Mouse (Mus musculus) small intestine, adult 2 months (tissue): ENCODE measurements around the gene Adamts4. TPM values are rescaled to one million over a fixed set of nuclear protein-coding genes. Genes with fewer than 3 reads are reported as not detected.

ENCODE experiments used
- H3K27ac ChIP-seq: fragments of 200-500 bp; 2 replicates; pipeline ENCODE4 v1.5.1; 2012; ENCODE audit warnings: low read depth, low read length, control low read depth, inconsistent platforms; ENCODE audit not compliant: insufficient read depth
- H3K27me3 ChIP-seq: fragments of 200-500 bp; 2 replicates; pipeline ENCODE4 v1.6.1; 2012; ENCODE audit warnings: mild to moderate bottlenecking, moderate library complexity, low read length, inconsistent platforms; ENCODE audit not compliant: control insufficient read depth, insufficient read depth
- H3K36me3 ChIP-seq: fragments of 200-500 bp; 2 replicates; pipeline ENCODE4 v1.6.1; 2012; ENCODE audit warnings: mild to moderate bottlenecking, low read length, control low read depth, inconsistent platforms; ENCODE audit not compliant: control insufficient read depth, insufficient read depth
- H3K4me1 ChIP-seq: fragments of 200-500 bp; 2 replicates; pipeline ENCODE4 v1.6.1; 2012; ENCODE audit warnings: low read length, inconsistent platforms, mixed read lengths; ENCODE audit not compliant: control insufficient read depth, insufficient read depth, insufficient read length
- H3K4me3 ChIP-seq: fragments of 200-500 bp; 2 replicates; pipeline ENCODE4 v1.5.1; 2012; ENCODE audit warnings: low read depth, mild to moderate bottlenecking, control low read depth, inconsistent platforms, low read length, moderate library complexity
- CTCF ChIP-seq: fragments of 200-500 bp; IDR thresholded peaks from 2 replicates; pipeline ENCODE4 v1.5.1; 2012; ENCODE audit warnings: low read depth, mild to moderate bottlenecking, control low read depth, inconsistent platforms, low read length, moderate library complexity, mixed read lengths; ENCODE audit not compliant: insufficient replicate concordance, insufficient read length; ENCODE audit errors: extremely low read depth
- POLR2A ChIP-seq: fragments of 200-500 bp; IDR thresholded peaks from 2 replicates; pipeline ENCODE4 v1.6.1; 2012; ENCODE audit warnings: low read depth, mild to moderate bottlenecking, control low read depth, inconsistent platforms, low read length, moderate library complexity
- WGBS: fragments of 180-500 bp; shearing (Covaris S2); methylation state at CpG from one replicate; pipeline ENCODE4 v1.1.7; 2018; 5-methylcytosine and 5-hydroxymethylcytosine counted together
- polyA plus RNA-seq: library from polyadenylated mRNA; depleted of rRNA; stranded (reverse); fragments of >200 nt; gene quantifications from 2 replicates; pipeline ENCODE4 v1.2.3, GENCODE M21; 2012

Adamts4 gene
- polyA plus RNA-seq, 1 experiment, result 2.6 TPM

GRCm38 (mm10) chr1:171248386-171249226 is 1.6 kb upstream of the Adamts4 start:
- Histone ChIP-seq H3K27me3 (no peaks in the 10 kb centered on the region), H3K4me3 (no peak overlapping the region), H3K27ac (peak overlapping the region; percentile 14), H3K4me1 (peaks cover 17% of the 10 kb centered on the region), H3K36me3 (peaks cover 11% of the 10 kb centered on the region)
- TF ChIP-seq POLR2A (no peak), CTCF (no peak)
- 66% methylated on average over 3 of the region's 3 CpGs for WGBS

- no peak for TF ChIP-seq CTCF
- TF ChIP-seq POLR2A, result no peak
- 46% methylated on average over 26 of the region's 26 CpGs for WGBS
- no peak within 1 kb of the TSS for H3K27ac ChIP-seq
- no peaks in the 10 kb centered on the region for H3K36me3 ChIP-seq
- H3K27me3 ChIP-seq, result no peaks in the 10 kb centered on the region
- H3K4me1 ChIP-seq, result peaks cover 16% of the 10 kb centered on the region
- peak within 1 kb of the TSS; percentile 42 for H3K4me3 ChIP-seq
Observed at GRCm38 (mm10) chr1:171250680-171251593, 716 bp downstream of the Adamts4 start, which contains the start of gene Ndufs2. TSS of gene Ndufs2 (minus strand) at chr1:171251388.

DNA sequence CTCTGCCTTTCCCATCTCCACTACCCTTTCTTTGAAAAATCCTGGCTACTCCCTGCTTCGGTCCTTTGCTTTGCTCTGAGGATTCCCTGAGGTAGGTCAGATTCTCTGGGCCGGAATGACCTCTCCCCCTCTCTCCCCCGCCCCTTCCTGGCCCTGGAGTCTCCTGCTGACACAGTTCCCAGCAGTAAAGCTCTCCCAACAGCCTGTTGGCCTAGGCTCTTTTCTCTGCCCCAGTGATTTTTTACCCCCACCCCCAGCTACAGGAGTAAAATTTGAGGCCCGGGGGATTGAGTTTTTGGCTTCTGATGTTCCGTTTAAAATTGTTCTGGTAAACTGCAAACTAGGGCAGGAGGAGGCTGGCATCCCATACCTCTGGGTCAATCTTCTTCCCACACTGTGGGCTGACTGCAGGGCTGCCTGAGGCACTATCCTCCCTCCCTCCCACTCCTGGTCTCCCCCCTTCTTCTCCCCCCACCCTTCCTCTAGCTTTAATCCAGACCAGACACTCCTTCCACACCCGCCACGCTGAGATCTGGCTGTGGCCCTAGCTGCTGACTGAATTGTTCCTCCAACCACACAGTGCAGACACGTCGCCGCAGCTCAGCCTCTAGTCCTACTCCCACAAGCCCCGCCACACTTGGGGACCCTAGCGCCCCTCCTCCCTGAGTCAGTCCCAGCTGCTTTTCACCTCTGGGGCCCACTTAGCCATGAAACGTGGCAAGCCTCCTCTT is 1.5 kb downstream of the Adamts4 start:
- H3K36me3 ChIP-seq, result no peaks in the 10 kb centered on the region
- H3K4me1 ChIP-seq, result peaks cover 14% of the 10 kb centered on the region
- no peak for TF ChIP-seq POLR2A
- no peak for TF ChIP-seq CTCF
- 45% methylated on average over 13 of the region's 13 CpGs for WGBS
- H3K27me3 ChIP-seq, result no peaks in the 10 kb centered on the region
- H3K27ac ChIP-seq, result no peak overlapping the region
- peak overlapping the region; percentile 42 for H3K4me3 ChIP-seq

- no peak overlapping the region for H3K4me3 ChIP-seq
- no peaks in the 10 kb centered on the region for H3K27me3 ChIP-seq
- H3K4me1 ChIP-seq, result peaks cover 14% of the 10 kb centered on the region
- H3K36me3 ChIP-seq, result no peaks in the 10 kb centered on the region
- WGBS, result 70% methylated on average over 17 of the region's 17 CpGs
- no peak overlapping the region for H3K27ac ChIP-seq
- no peak for TF ChIP-seq CTCF
Observed at GRCm38 (mm10) chr1:171252415-171252814, 2.2 kb downstream of the Adamts4 start.

DNA sequence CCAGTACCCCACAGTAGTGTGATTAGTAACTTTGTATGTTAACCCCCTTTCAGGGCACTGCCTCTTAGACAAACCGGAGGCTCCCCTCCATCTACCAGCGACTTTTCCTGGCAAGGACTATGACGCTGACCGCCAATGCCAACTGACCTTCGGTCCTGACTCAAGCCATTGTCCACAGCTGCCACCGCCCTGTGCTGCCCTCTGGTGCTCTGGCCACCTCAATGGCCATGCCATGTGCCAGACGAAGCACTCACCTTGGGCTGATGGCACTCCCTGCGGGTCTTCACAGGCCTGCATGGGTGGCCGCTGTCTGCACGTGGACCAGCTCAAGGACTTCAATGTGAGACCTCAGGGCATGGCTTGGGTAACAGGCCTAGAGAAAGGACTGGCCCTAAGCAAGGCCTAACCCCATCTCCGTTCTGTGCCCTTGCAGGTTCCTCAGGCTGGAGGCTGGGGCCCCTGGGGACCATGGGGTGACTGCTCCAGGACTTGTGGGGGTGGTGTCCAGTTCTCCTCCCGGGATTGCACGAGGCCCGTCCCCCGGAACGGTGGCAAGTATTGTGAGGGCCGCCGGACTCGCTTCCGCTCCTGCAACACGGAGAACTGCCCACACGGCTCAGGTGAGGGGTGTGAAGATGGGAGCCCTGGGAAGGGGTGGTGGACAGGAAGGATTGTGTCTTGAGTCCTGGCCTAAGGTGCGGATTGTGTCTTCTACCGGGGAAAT is 6.0 kb downstream of the Adamts4 start:
- no peaks in the 10 kb centered on the region for H3K27me3 ChIP-seq
- 87% methylated on average over 24 of the region's 24 CpGs for WGBS
- no peaks in the 10 kb centered on the region for H3K36me3 ChIP-seq
- H3K27ac ChIP-seq, result no peak overlapping the region
- no peak for TF ChIP-seq CTCF
- TF ChIP-seq POLR2A, result no peak
- peaks cover 7% of the 10 kb centered on the region; the same call in 1 of the 2 replicates for H3K4me1 ChIP-seq
- H3K4me3 ChIP-seq, result no peak overlapping the region

GRCm38 (mm10) chr1:171256937-171257548 is 6.8 kb downstream of the Adamts4 start:
- 52% methylated on average over 15 of the region's 15 CpGs for WGBS
- Histone ChIP-seq H3K4me1 (peaks cover 10% of the 10 kb centered on the region; the same call in 1 of the 2 replicates), H3K27me3 (no peaks in the 10 kb centered on the region), H3K27ac (no peak overlapping the region), H3K36me3 (no peaks in the 10 kb centered on the region), H3K4me3 (no peak overlapping the region)
- TF ChIP-seq POLR2A, result no peak
- peak; percentile 58; the same call in 1 of the 2 replicates for TF ChIP-seq CTCF
